Mouse (Mus musculus) lung, adult 2 months (tissue): ENCODE data around the gene Gm13283.

ENCODE experiments used
- CTCF ChIP-seq: fragments of 200-500 bp; IDR thresholded peaks from 2 replicates; pipeline ENCODE4 v1.5.1; 2011; ENCODE audit warnings: mild to moderate bottlenecking, low read length, control low read depth; ENCODE audit not compliant: insufficient read depth
- POLR2A ChIP-seq: fragments of 200-500 bp; IDR thresholded peaks from 2 replicates; pipeline ENCODE4 v1.6.1; 2011; ENCODE audit warnings: low read depth, mild to moderate bottlenecking, control low read depth, low read length, borderline replicate concordance; ENCODE audit errors: extremely low read depth

GRCm38 (mm10) chr4:88749926-88750325, 10.0 kb upstream of the Gm13283 start:
- TF ChIP-seq CTCF (no peak), POLR2A (no peak)
